13 mouse cellular contexts compared by ENCODE assay signal in the genomic region with DNA sequence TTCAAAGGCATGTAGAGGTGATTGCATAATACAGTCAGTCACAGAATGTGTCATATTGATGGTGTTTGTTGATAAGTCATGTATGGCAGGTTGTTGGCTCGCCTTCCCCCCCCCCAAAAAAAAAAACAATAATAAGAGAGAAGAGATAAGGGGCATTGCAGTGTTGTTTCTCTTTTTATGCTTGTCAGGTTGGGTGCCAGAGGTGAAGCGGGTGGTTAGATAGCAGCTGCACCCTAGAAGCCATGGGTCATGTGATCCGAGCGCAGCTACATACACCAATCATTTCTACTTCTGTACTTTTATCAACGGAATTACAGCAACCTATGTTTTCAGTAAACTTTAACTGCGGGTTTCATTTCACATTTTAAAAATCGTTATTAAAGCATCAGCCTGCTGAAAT.
"Had no signal": no experiment of that assay in that cellular context is flagged by ENCODE, and none has a peak within 500 bp of the region (broad histone marks: within the 10 kb centered on the region; RNA-seq: fewer than 3 reads in every experiment).

No protein-coding gene starts in this region.

- H3K4me1 ChIP-seq: neural tube, embryonic 13.5 days had no signal

- H3K36me3 ChIP-seq: limb, embryonic 13.5 days; midbrain, embryonic 10.5 days; midbrain, embryonic 15.5 days; neural tube, embryonic 13.5 days had no signal

- ATAC-seq: intestine, postnatal 0 days; midbrain, embryonic 15.5 days had no signal

- H3K4me3 ChIP-seq: limb, embryonic 13.5 days; midbrain, embryonic 10.5 days; midbrain, embryonic 15.5 days; neural tube, embryonic 13.5 days had no signal

- H3K9me3 ChIP-seq: limb, embryonic 13.5 days; midbrain, embryonic 10.5 days; midbrain, embryonic 15.5 days; neural tube, embryonic 13.5 days had no signal

- H3K27ac ChIP-seq: kidney, postnatal 0 days; limb, embryonic 13.5 days; liver, embryonic 14.5 days; midbrain, embryonic 10.5 days; midbrain, embryonic 15.5 days; neural tube, embryonic 13.5 days had no signal

- H3K27me3 ChIP-seq: limb, embryonic 13.5 days; midbrain, embryonic 15.5 days; neural tube, embryonic 13.5 days had no signal

- H3K9ac ChIP-seq: limb, embryonic 13.5 days; liver, embryonic 14.5 days; midbrain, embryonic 15.5 days; neural tube, embryonic 13.5 days had no signal

- DNase-seq: kidney, adult 8-10 months; kidney, postnatal 36 days; layer of hippocampus, adult 9-11 months; left cerebral cortex, postnatal 4 days; lung, adult 18-20 months; right cerebral cortex, postnatal 25 days had no signal

- H3K4me2 ChIP-seq: limb, embryonic 13.5 days; midbrain, embryonic 15.5 days; neural tube, embryonic 13.5 days had no signal
